Mouse (Mus musculus): ENCODE measurements around the gene 4932411N23Rik. TPM values are rescaled to one million over a fixed set of nuclear protein-coding genes. Genes with fewer than 3 reads are reported as not detected.
"Not testable (repeated sequence)": the region's sequence is repeated elsewhere in the genome, so short reads cannot be mapped to it uniquely, and the experiment has no call there.

4932411N23Rik gene
- polyA plus RNA-seq (2015; fragmentation: Nextera tagmentation; extraction: Ambion mirVana), result not detected in 2 replicates

DNA sequence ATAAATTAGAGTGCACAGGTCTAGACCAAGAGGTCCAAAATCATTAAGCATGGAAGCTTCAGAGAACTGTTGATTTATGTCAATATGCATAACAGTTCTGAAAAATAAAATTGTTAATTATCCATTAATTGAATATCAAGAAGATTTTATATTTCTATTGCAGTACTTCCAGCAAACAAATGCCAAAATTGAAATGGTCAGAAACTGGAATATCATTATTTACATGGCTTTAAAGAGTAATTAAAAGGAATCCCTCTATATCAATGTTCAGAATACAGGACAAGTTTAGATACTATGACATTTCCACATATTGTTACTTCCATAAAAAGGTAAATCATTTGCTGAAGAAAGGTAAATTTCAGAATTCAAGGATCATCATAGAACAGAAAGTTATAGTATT is at the start of gene 4932411N23Rik:
Gene 4932411N23Rik (minus strand): TSS at position 101 of the 400 bp plus-strand sequence.
- H3K4me2 ChIP-seq, result no peak within 1 kb of the TSS
- no peak within 1 kb of the TSS for H3K4me3 ChIP-seq (replicated peaks)
- no peaks in the 10 kb centered on the region for H3K27me3 ChIP-seq (replicated peaks)
- H3K9me3 ChIP-seq, result no peaks in the 10 kb centered on the region
- H3K9ac ChIP-seq, result no peak within 1 kb of the TSS
- no peak within 1 kb of the TSS for H3K27ac ChIP-seq
- no peak for ATAC-seq (ENCODE audit: insufficient read depth, low FRiP score, low read depth)
- no peaks in the 10 kb centered on the region for H3K4me1 ChIP-seq
- no peaks in the 10 kb centered on the region for H3K36me3 ChIP-seq

DNA sequence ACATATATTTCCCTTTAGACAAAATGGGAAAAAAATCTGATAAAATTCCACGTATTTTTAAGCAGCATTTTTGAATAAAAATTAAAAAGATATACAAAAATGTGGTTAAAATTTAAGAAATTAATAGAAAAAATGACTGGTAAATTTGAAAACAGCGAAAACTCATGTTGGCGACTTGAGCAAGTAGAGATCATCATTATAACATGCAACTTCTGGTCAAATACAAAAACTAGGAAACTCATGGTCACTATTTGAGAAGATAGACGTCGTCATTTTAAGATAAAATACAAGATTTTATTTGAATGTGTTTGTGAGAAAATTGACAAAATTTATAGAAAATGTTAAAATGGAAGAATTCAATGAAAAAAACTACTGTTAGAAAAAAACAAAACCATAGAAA is 35.8 kb downstream of the 4932411N23Rik start:
- Histone ChIP-seq H3K9me3 (no peaks in the 10 kb centered on the region), H3K4me2 (no peak overlapping the region), H3K4me1 (no peaks in the 10 kb centered on the region), H3K27me3 (replicated peaks) (no peaks in the 10 kb centered on the region), H3K9ac (no peak overlapping the region), H3K36me3 (no peaks in the 10 kb centered on the region), H3K27ac (no peak overlapping the region), H3K4me3 (replicated peaks) (no peak overlapping the region)
- no peak for ATAC-seq (ENCODE audit: insufficient read depth, low FRiP score, low read depth)
- WGBS, result 77% methylated on average over 5 of the region's 5 CpGs

DNA sequence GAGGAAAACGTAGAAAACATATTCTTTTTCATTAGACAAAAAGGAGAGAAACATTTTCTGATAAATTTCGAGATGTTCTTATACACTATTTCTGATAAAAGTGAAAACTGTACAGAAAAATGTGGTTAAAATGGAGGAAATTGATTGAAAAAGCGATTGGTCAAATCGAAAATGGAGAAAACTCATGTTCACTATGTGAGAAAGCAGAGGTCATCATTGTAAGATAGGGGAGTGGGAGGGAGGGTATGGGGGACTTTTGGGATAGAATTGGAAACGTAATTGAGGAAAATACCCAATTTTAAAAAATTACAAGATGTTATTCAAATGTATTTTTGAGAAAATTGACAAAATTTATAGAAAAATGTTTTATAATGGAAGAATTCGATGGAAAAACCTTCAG is 38.0 kb downstream of the 4932411N23Rik start:
- WGBS, result 78% methylated on average over 5 of the region's 6 CpGs

DNA sequence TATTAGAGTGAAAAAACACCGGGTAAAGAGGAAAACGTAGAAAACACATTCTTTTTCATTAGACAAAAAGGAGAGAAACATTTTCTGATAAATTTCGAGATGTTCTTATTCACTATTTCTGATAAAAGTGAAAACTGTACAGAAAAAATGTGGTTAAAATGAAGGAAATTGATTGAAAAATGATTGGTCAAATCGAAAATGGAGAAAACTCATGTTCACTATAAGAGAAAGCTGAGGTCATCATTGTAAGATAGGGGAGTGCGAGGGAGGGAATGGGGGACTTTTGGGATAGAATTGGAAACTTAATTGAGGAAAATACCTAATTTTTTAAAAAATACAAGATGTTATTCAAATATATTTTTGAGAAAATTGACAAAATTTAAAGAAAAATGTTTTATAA is 40.8 kb downstream of the 4932411N23Rik start:
- not testable (repeated sequence) for ATAC-seq (ENCODE audit: insufficient read depth, low FRiP score, low read depth); H3K27me3 ChIP-seq (replicated peaks); H3K9ac ChIP-seq; H3K4me1 ChIP-seq; H3K27ac ChIP-seq; H3K36me3 ChIP-seq; H3K9me3 ChIP-seq; H3K4me3 ChIP-seq (replicated peaks); H3K4me2 ChIP-seq
- WGBS, result 82% methylated on average over 5 of the region's 5 CpGs

More for the DNA sequence above, 38.0 kb downstream of the 4932411N23Rik start:
- H3K27ac ChIP-seq; H3K4me2 ChIP-seq; H3K27me3 ChIP-seq (replicated peaks); H3K9ac ChIP-seq; H3K9me3 ChIP-seq; H3K4me1 ChIP-seq; H3K4me3 ChIP-seq (replicated peaks); H3K36me3 ChIP-seq; ATAC-seq (ENCODE audit: insufficient read depth, low FRiP score, low read depth): not testable (repeated sequence)

DNA sequence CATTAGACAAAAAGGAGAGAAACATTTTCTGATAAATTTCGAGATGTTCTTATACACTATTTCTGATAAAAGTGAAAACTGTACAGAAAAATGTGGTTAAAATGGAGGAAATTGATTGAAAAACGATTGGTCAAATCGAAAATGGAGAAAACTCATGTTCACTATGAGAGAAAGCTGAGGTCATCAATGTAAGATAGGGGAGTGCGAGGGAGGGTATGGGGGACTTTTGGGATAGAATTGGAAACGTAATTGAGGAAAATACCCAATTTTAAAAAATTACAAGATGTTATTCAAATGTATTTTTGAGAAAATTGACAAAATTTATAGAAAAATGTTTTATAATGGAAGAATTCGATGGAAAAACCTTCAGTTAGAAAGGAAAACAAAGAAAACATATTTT is 42.2 kb downstream of the 4932411N23Rik start:
- not testable (repeated sequence) for H3K4me1 ChIP-seq; ATAC-seq (ENCODE audit: insufficient read depth, low FRiP score, low read depth); H3K4me3 ChIP-seq (replicated peaks); H3K4me2 ChIP-seq; H3K36me3 ChIP-seq; H3K27me3 ChIP-seq (replicated peaks); H3K9me3 ChIP-seq; H3K27ac ChIP-seq; H3K9ac ChIP-seq
- WGBS, result 67% methylated on average over 5 of the region's 6 CpGs

Other genes with a start within 250 kb of the 4932411N23Rik start
- gene Gm382, start 224.1 kb upstream of the 4932411N23Rik start, polyA plus RNA-seq (2015; fragmentation: Nextera tagmentation; extraction: Ambion mirVana), result not detected in 2 replicates

All from stomach, embryonic 15.5 days (tissue).